Mouse (Mus musculus) cerebellum, postnatal 14 days (tissue): ENCODE measurements around the gene Sestd1.

Experiments used
- DNase-seq, 2 experiments: peaks; one replicate each; pipeline ENCODE4 v3.0.0; 2021; ENCODE audit warnings: mixed read lengths in 2 of 2

The Sestd1 gene

DNA sequence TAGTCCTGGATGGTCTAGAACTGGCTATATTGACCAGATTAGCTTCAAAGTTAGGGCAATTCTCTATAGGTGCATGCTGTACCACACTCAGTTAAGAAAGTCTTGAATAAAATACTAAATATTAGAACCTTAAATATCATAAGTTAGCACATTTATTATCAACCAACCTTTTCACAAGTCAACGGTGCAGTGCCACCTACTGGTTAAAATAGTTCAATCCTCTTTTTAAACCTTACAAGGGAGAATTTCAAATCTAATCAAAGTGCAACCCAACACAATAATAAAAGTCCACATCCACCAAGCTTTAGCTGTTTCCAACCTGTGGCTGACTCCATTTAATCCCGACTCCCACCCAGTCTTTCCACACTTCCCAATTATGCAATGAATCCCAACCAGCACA lies 76.5 kb downstream of the Sestd1 start:
- peak; percentile 15 to 42 for DNase-seq

DNA sequence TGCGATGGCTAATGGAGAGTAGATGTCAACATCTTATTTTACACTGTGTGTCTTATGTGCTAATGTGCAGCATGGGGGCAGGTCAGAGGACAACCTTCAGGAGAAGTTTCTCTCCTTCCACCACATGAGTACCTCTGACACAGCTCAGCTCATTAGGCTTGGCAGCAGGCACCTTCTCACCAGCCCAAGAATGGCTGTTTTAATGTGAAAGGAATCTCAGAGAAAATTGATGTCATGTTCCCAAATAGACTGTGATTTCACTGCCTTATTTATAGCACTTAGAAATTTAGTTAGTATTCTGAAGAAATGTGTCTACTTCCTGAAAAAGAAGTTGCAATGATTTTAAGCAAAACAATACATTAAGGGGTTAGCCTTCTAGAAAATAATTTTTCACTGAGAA lies 78.5 kb downstream of the Sestd1 start:
- DNase-seq, result no peak

GRCm38 (mm10) chr2:77200958-77201614 lies 79.3 kb downstream of the Sestd1 start:
- DNase-seq, result no peak

DNA sequence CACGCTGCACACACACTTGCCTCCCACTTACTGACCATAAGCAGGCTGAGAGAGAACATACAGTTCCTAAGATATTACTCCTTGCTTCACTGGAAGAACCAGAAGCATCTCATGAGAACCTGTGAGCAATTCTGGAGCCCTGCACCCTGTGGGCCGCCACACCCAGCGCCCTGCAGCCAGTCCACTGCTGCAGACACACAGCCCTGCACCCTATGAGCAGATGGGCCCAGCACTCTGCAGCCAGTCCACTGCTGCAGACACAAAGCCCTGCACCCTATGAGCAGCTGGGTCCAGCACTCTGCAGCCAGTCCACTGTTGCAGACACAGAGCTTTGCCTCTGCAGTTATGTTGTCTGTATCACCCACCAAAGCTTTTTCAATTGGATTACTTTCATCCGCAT lies 80.0 kb downstream of the Sestd1 start:
- no peak for DNase-seq

DNA sequence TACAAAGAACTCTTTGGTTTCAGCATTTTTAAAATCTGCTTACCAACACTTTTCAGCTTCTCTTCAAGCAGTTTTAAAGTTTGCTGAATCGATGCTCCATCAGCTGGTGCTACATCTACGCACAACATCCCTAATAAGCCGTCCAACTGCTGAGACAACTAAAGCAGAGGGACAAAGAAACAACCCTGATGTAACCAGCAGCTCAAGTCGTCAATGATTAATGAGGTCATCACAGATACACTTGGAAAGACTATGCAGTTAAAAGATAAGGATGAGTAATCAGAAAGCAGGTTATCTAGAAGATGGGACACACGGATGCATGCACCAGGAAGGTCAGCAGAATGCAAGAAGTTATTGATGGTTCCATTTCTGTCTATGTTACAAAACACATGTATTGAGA lies 82.1 kb downstream of the Sestd1 start:
- DNase-seq, result no peak

- DNase-seq, result no peak
Observed at GRCm38 (mm10) chr2:77196819-77197218, 83.6 kb downstream of the Sestd1 start.

- no peak for DNase-seq
Observed at GRCm38 (mm10) chr2:77195056-77195455, 85.3 kb downstream of the Sestd1 start.

GRCm38 (mm10) chr2:77191811-77192210 lies 88.6 kb downstream of the Sestd1 start:
- no peak for DNase-seq

GRCm38 (mm10) chr2:77190891-77191290 lies 89.5 kb downstream of the Sestd1 start:
- no peak for DNase-seq

GRCm38 (mm10) chr2:77190301-77190700 lies 90.1 kb downstream of the Sestd1 start:
- DNase-seq, result no peak

GRCm38 (mm10) chr2:77189671-77190070 lies 90.7 kb downstream of the Sestd1 start:
- DNase-seq, result no peak

DNA sequence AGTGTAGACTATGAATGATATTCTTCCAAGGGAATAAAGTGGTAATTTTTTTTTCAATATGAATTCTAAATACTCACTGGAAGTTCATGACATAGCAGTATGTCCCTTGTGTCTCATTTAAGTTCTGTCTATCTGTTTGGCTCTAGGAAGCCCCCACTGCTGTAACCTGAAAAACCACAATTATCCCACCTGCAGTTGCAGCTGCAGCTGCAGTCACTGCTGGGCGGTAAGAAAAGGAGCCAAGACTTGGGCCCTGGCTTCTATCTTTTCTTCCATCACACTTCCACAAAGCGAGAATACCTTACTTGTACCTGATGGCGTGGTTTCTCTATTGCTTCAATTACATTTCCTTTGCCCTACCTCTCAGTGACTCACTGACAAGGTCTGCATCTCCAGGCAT lies 92.9 kb downstream of the Sestd1 start:
- DNase-seq, result no peak

- DNase-seq, result no peak
Observed at GRCm38 (mm10) chr2:77186912-77187311, 93.5 kb downstream of the Sestd1 start.

DNA sequence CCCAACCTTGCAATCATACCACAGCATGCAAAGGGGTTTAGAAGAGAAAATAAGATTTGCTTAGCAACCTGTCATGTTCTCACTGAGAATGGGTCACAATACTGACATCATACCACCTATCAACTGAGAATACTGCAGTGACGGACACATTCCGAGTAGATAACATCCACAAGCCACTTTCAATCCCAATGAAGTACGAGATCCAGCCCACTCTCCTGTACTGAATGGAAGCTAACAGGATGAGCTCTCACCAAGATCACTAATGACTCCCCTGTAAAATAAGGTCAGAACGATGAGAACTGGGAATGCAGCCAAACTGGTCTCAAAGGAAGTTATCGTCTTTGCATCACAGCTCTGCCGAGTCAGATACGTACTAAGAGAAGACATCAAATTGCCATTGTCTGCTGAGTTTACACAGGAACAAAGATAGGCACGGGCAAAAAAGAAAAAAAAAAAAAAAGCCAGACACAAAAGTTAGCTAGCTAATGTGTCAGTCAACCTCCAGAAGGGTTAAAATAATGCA lies 96.3 kb downstream of the Sestd1 start:
- peak in 1 of 2 experiments; percentile 15 for DNase-seq

- no peak for DNase-seq
Observed at GRCm38 (mm10) chr2:77183646-77184045, 96.7 kb downstream of the Sestd1 start.

GRCm38 (mm10) chr2:77182996-77183380 lies 97.4 kb downstream of the Sestd1 start:
- no peak for DNase-seq

DNA sequence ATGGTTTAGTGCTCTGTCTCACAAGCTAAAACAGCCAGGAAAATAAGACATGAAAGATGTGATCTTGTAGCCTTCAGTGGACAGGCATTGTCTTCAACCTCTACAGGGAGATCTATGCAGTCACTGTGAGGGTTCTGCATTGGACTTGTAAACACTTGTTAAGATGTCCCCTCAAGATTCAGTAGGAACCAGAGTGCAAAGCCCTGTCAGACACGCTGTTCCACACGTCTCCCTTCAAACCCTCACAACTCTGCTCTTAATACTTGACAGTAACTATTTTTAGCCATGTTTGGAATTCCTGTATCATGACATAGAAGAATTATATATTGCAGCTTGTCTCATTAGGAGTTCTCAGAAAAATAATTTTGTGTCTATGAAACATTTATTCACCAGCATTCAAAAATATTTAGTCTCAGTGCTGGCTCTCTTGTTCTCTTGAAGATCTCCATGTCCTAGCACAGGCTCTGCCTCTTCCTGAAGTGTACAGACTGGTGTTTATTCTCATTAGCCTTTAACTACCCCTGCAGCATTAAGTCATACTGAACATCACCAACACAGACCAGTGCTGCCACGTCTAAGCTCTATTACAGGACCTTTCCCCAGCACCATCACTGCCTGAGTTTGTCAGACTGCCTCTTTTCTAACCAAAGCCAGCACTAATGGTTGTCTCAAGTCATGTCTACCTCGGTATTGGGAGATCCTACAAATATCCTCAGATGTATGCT lies 98.0 kb downstream of the Sestd1 start:
- no peak for DNase-seq

GRCm38 (mm10) chr2:77177472-77177871 lies 102.9 kb downstream of the Sestd1 start:
- DNase-seq, result no peak

- no peak for DNase-seq
Observed at GRCm38 (mm10) chr2:77176413-77176812, 104.0 kb downstream of the Sestd1 start.

GRCm38 (mm10) chr2:77175411-77175810 lies 105.0 kb downstream of the Sestd1 start:
- no peak for DNase-seq

GRCm38 (mm10) chr2:77174313-77174712 lies 106.1 kb downstream of the Sestd1 start:
- DNase-seq, result peak in 1 of 2 experiments; percentile 24

- no peak for DNase-seq
Observed at GRCm38 (mm10) chr2:77173821-77174220, 106.6 kb downstream of the Sestd1 start.

DNA sequence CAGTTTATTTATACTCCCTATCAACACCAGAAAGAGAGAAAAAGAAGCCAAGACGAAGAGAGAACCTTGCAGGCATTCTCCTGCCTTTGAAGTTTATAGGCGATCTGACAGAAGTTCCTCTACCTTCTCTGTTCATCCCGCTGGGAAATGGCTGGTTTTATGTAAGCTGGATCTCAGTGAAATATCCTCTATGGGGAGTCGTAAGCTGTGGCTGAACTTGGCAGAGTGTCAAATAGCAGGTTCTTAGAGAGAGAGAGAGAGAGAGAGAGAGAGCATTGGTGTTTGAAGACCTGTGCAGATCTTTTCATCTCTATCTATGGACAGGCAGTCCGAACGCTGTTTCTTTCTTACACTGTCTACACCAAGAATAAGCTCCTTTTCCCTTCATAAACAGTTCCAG lies 107.0 kb downstream of the Sestd1 start:
- no peak for DNase-seq

DNA sequence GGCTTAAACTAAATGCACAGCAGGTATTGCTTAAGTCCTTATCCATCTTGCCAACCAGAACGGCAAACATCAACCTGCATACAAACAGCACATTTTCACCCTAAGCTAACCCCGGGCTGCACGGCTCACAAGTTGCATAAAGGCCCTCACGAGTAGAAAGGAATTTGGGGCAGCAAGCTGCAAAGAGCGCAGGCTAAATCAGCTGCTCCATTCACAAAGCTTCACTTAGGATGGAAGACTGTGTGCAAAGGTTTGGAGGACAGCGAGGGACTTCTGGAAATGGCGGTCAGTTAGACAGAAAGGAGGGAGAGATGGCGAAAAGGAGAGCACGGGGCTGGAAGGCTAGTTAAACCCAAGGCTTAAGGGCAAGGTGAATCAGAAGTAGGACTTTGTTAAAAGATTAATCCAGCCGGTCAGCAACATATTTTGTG lies 108.1 kb downstream of the Sestd1 start:
- DNase-seq, result no peak
